Mouse (Mus musculus): ENCODE results near the gene Sdc4.

The Sdc4 gene

DNA sequence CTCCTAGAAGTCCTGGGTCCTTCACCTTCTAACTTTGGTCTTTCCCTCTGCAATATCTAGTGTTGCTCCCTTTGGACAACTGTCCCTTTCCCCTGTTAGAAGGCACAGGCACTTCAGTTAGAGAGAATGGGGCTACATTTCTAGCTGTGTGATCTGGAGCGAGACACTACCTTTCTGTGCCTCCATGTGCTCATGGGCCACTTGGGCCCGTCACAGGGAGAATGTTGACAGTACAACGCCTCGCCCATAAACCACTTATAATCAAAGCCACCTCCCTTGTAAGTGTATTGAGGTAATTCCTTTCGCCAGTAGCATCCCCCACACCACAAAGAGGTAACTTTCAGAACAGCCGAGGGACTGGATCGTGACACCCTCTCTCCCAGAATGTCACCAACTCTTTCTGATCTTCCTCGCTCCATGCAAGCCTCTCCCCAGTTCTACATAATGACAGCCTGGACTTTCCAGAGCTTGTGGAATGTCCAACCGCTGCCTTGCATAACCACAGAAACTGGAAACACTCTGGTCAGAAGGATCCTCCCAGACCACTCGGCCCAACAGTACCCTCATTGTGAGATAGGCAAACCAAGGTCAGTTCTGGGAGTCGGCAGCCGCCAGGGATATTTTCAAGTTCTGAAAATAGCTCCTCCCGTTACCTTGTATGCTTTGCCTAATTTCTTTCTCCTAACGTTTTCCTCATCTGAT, 5.8 kb upstream of the Sdc4 start:
- DNase-seq (ENCODE audit: low spot score) = no peak

- DNase-seq (ENCODE audit: low spot score) = no peak
These were observed 5.2 kb upstream of the Sdc4 start for GRCm38 (mm10) chr2:164448921-164449320.

GRCm38 (mm10) chr2:164448140-164448539, 4.5 kb upstream of the Sdc4 start:
- no peak for DNase-seq (ENCODE audit: low spot score)

DNA sequence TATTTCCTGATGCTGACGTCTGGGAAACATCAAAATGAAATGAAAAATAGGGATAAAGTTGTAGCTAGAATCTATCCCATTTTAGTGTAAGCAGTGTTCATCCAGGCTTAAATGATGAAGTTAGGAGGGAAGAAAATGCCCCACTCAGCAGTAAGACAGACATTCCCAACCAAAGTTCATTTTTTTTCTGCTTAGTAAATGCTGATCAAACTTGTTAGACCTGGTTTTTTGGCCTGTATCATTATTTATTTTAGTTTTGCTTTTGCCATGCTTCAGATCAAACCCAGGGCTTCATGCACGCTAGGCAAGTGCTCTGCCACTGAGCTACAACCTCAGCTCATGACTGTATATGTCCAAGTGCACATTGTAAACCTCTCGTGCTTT, 2.4 kb upstream of the Sdc4 start:
- no peak for DNase-seq (ENCODE audit: low spot score)

- DNase-seq (ENCODE audit: low spot score) = no peak
These were observed 1.9 kb upstream of the Sdc4 start for GRCm38 (mm10) chr2:164445399-164446085.

DNA sequence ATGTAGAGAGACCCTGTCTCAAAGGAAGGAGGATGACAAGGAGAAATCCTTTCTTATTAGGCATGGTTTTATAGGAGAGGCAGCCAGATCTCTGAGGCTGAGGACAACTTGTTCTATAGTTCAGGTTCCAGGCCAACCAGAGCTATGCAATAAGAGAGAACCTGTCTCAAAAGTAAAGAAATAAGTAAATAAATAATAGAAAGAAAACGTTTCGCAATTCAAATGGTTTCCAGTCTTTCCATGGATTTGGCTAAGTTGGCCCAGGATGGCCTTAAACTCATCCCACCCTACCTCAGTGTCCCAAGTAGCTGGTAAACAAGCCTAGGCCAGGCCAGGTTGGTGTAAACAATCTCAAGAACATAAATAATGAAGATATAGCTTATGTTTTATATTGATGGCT, 1.0 kb upstream of the Sdc4 start:
- no peak for DNase-seq (ENCODE audit: low spot score)

- DNase-seq (ENCODE audit: low spot score) = peak; percentile 22
These were observed 643 bp downstream of the Sdc4 start for GRCm38 (mm10) chr2:164443051-164443437.

- no peak for DNase-seq (ENCODE audit: low spot score)
These were observed 1.2 kb downstream of the Sdc4 start for GRCm38 (mm10) chr2:164442315-164443050.

- no peak for DNase-seq (ENCODE audit: low spot score)
These were observed 2.0 kb downstream of the Sdc4 start for GRCm38 (mm10) chr2:164441731-164442130.

DNA sequence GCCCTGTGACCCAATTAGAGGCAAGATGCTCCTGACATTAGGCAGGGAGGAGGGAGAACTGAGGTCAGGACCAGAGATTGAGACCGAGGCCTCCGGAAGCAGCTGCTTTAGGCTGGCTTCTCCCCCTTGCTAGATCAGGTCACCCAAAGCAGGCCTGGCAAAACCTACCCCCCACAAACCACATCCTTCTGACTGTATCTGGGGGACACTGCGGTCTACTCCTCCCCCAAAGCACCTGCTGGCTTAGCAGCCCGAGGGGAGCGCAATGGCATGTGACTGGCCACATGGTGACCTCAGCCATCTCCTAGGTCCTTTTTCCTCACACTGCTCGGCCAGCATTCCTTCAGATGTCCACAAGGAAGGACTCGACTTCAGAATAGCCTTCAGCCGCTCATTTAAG, 2.5 kb downstream of the Sdc4 start:
- DNase-seq (ENCODE audit: low spot score) = peak; percentile 40

GRCm38 (mm10) chr2:164440314-164440713, 3.4 kb downstream of the Sdc4 start:
- no peak for DNase-seq (ENCODE audit: low spot score)

GRCm38 (mm10) chr2:164439001-164439421, 4.7 kb downstream of the Sdc4 start:
- DNase-seq (ENCODE audit: low spot score) = no peak

GRCm38 (mm10) chr2:164438257-164438656, 5.4 kb downstream of the Sdc4 start:
- no peak for DNase-seq (ENCODE audit: low spot score)

DNA sequence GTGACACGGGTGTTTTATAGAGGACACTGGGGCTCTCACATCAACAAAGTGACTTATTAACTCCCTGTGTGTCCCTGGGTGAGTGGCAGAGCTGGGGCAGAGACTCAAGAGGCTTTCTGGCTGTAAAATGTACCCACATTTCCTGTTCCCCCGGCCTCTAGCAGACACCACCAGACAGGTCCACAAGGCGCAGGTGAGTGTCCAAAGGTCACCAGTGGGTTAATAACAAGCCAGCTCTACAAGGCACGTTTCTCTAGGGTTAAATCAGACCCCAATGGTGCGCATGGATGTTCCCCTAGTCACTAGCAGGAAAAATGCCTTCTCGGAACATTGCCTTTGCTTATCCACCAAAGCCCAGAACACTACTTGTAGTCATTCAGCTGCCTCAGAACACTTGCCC, 6.0 kb downstream of the Sdc4 start:
- no peak for DNase-seq (ENCODE audit: low spot score)

DNA sequence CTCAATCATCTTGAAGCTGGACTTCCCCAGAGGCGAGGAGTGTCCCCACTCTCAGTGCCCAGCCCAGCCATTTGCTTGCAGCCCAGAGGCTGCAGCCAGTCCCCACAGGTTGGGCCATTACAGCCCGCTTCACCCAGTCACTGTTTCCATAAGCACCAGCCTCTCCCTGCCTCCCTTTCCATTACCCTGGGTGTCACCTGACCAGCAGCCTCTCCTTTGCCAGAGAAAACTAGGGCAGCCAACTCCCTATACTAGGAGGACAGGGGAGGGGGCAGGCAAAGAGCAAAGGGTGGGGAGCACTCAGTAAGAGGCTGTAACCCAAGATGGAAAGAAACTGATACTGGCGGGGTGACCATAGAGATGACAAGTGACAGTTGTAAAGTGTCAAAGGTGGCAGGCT, 6.7 kb downstream of the Sdc4 start:
- DNase-seq (ENCODE audit: low spot score) = no peak

DNA sequence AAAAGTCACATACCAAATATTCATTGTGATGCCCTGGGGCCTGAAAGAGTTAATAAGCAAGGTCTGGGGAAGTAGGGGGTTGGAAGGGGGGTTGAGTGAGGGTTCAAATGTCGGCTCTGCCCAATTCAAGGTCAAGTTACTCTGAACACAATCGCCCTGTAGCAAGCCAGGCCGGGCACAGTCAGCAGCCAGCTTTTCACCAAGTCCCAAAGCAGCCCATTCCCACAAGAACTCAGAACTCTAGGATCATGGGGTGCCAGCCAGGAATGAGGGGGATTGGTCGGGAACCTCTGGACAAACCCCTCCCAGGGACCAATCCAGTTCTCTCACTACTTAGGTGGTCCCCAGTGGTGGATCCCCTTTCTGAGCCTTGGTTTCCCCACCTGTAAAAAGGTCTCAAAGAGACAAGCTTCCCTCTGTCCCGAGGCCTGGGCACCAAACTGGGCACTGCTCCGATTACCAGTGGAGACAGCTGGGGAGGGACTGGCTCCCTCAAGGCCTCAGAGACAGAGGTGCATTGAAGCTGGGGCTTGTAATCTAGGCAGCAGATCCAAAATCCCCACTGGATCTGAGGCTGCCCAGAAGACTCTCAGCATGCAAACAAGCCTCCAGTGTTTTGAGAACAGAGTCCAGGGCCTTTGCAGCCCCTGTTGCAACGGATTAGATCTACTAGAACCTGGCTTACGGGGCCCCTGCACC, 7.3 kb downstream of the Sdc4 start:
- no peak for DNase-seq (ENCODE audit: low spot score)

DNA sequence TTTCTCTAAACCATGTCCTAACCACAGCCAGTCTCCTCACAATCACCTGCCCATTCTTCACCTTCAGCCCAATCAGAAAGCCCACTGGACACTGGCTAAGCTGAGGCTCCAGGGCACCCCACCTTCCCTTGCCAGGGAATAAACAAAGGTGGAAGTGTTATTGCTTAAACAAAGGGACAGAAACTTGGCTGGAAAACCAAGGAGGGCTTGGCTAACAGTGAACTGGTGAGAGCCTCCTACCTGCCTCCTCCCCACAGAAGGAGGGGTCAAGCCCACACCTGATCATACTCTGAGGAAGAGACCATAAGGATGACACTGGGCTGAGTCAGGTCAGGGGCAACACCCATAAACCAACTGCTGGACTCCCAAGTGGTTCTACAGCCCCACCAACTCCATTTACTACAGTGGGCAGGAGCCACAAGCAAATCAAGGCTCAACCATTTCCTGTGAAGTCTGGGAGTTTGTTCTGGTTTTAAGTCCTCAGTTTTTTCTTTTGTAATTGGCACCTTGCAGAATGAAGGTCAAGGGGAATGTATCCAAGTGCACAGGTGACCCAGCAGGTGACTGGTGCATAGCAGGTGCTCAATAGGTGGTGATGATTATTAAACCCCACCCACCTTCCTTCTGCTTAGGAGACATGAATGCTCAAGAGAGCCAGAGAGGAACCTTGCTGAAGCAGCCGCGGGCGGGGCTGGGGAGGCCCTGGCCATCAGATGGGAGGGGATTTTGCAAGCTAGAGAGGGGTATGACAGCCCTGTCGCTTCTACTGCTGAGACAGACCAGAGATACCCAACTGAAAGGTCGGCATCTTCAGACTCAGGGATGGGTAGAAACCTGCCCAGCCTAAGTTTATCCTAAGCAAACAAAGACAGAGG, 8.2 kb downstream of the Sdc4 start:
- DNase-seq (ENCODE audit: low spot score) = no peak

DNA sequence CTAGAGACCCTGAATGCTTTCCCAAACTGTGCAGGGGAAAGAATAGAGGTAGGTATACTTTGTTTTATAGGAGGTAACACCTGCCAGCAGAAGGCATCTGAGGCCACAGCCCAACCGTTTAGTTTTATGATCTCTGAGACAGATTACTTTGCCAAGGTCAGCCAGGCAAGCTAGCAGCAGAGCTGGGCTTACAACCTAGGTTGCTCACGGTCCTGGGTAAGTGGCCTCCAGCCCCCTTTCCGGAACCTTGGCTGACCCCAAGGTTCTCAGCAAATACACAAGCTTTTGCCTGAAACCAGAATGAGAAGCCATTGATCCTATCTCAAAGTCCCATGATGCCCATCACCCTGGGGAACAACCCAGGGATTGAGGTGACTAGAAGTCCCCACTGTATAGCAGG, 9.0 kb downstream of the Sdc4 start:
- DNase-seq (ENCODE audit: low spot score) = no peak

- no peak for DNase-seq (ENCODE audit: low spot score)
These were observed 10.3 kb downstream of the Sdc4 start for GRCm38 (mm10) chr2:164433278-164433895.

- DNase-seq (ENCODE audit: low spot score) = no peak
These were observed 11.0 kb downstream of the Sdc4 start for GRCm38 (mm10) chr2:164432541-164433191.
